Mouse (Mus musculus): ENCODE measurements at regions not wholly inside any gene's neighbourhood (a gene's known extent, or its start where the extent isn't known, plus 50 kb on each side); places are given as distances from the start of the nearest gene placed in this dataset.

DNA sequence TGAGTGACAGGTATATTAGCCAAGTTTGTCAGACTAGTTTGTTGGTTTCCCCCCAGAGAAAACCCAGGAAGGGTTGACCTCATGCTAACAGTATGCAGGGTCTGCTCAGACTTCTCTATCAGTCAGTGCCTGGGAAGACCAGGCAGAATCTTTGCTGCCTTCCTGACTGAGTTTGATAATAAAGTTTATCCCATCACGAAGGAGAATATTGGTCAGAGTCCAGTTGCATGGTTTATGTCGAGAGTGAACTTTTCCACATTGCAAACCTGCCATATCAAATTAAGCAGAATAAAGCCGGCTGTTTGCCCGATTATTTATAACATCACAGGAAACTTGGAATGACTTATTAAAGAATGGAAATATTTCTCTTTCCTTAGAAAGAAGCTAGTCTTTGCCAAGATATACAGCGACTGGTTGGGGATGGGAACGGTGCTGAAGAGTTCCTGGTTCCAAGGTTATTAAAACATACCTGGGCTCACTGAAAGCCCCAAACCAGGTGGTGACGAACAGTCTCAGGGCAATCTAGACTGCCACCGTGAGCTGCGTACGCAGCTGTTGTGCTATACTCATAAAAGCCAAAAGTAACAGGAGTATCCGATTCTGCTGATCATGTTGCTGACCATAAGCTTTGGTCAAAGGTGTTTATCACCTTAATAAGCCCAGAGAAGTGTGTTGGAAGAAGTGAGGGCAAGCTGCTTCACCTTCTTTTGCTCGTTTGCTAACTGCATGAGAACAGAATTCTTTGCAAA, 1536.7 kb upstream of the Flrt2 start:
- no peak for DNase-seq

DNA sequence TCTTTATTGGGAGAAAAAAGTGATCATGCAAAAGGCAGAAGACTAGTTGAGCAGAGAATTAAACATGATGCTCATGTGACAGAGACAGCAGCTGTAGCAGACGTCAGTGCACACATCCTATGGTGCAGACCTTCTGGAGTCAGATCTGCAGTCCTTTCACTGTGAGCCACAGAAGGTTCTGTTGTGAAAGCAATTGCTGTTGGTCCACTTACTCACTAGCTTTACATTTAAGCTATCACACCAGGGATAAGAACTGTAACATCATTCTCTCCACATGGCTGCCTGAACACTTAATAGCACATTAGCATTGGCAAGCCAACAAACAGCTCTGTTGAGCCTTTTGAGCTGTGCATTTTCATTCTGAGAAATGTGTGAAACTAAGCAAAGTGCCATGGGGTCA, 1509.7 kb upstream of the Flrt2 start:
- peak; percentile 8 to 21 for DNase-seq

DNA sequence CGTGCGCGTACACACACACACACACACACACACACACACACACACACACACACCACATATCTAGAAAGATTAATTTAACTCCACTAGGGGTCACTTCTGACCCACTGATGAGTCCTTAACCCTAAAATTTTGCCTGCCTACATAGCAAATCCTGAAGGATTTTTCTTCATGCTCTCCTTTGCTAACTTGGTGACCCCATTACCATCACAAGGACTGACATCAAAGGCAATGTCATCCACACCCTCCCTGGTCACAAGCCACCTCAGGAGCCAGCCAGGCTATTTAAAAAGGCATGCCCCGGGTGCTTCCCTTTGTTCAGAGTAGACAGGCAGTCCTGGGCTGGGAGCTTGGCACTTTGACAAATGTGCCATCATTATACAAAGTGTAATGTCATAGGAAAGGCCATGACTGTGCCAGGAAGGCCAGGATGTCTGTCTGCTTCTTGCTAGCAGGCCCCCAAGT, 1501.4 kb upstream of the Flrt2 start:
- DNase-seq, result peak; percentile 55 to 57

DNA sequence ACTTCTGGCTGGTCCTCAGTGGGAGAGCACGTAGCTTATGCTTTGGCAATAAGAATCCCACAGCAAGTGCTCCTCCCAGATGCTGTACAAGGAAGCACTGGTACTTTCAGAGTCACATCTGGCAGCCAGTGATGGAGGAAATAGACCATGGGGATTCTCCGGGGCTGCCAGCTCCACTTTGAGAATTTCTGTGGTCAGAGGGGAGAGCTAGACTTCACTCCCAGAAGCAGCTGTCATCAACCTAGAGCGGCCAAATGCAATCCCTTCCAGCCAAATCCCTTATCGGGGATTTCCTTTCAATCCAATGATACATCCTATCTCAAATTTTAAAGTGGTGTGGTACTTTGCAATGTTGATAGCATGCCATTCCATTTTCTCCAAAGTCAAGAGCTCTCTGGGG, 1474.1 kb upstream of the Flrt2 start:
- DNase-seq, result peak; percentile 3 to 8

DNA sequence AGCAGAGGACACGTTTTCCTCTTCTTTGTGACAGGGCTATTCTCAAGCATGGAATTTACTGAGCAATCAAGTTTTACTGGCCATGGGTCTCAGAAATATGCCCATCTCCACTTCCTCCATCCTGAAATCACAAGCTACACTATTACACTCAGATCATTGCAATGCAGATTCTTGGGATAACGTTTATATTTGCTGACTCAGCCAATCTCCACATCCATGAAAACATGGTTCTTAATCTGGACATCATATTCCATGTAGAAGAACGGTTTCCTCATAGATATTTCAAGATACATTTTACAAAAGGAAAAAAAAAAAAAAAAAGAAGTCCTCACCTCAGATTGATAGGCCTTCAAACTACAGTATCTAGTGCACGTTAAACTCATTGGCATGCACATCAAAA, 1462.1 kb upstream of the Flrt2 start:
- no peak for DNase-seq

- no peak for DNase-seq
Measured at GRCm38 (mm10) chr12:94245366-94245765, 1446.7 kb upstream of the Flrt2 start.

DNA sequence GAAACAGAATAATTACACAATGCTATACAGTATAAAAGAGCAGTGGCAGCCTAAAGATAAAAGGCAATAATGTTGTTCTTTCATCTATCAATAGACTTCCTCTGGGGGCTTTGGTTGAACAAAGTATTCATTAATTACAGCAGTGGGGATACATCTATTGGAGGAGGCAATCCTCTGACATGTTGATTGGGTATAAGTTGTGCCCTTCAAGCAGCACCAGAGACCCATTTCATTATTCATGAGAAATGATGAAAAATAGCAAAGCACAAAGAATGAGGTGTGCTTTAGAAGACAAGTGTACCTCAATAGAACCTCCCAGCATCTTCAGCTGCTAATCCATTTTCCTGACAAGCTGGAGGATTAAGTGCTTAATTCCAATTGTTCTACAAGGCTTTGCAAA, 1444.7 kb upstream of the Flrt2 start:
- DNase-seq, result no peak

DNA sequence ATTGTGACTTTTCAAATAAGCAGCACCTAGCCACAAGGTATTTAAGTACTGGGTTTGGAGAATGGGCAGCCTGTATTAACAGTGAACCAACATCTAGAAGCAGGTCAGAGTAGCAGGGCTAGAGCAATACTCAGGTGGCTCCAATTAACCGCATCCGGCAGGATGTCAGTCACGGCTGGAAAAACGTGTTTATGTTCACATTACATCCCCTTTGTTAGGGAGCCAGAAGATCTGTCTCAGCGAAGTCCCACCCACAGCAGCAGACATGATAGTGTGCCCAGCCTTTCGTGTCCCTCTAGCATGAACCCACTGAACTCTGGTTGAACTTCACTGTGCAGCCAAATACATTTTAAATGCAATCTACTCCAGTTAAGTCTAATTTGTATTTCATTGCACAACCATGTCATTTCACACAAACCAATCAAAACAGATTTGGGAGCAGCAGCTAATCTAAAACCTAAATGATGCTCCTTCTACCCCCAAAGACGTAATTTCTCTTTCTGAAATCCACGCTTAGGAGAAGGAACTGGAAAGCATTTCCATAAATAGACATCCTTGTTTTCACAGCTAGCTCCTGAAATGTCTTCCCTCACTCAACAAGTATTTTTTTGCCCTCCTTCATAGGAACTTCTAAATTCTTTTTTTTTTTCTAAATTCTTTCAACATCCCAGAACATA, 1438.9 kb upstream of the Flrt2 start:
- DNase-seq, result no peak

DNA sequence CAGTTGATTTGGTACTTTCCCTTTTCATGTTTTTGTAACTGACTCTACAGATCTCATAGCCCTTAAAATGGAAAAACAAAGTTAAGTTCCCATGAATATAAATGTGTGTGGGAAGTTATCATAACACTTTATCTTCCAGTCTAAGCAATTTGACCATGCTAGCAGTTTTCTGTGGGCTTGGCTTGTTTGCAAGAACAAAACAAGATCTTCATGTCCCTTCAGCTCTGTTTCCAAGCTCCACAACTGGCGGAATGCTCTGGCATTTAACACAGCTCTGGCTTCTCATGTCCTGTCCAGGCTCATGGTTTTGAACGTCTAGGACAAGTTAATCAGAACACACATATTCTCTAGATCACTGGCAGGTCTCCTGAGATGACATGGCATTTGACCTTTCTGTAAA, 1411.1 kb upstream of the Flrt2 start:
- DNase-seq, result no peak

- DNase-seq, result no peak
Measured at GRCm38 (mm10) chr12:94282931-94283330, 1409.1 kb upstream of the Flrt2 start.

DNA sequence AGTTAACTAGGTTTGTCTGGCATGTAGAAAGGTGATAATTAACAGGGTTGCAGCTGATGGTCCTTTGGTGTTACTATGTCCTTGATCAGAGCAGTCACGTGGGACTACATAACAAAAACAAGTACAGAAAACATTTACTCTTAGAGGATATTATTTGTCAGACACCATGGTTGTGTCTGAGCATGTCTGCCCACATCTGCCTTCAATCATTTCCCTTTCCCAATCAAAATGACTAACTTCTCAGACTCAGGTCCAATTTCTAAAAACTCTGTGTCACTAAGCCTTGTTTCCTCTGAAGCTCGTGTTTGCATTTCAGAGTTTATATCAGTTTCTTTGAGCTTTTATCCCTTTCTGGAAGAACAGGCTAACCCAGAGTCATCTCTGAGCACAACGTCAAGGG, 1408.5 kb upstream of the Flrt2 start:
- no peak for DNase-seq

- no peak for DNase-seq
Measured at GRCm38 (mm10) chr12:94297864-94298263, 1394.2 kb upstream of the Flrt2 start.

DNA sequence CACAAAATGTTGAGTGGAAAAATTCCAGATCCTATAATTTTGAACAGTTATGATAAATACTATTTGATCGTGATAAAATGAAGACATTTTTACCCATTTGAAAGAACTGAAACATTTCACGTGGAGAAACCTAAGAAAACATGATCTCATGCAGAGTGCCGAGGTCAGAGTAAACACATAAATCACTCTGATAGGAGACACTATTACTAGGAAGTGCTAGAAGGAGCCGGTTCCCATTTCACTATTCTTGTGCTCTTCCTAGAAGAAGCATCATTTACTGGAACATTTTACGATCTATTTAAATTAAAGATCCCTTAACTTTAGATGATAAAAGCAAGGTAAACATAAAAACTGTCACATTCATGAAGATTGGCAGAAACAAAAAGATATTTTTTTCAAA, 1359.7 kb upstream of the Flrt2 start:
- no peak for DNase-seq

DNA sequence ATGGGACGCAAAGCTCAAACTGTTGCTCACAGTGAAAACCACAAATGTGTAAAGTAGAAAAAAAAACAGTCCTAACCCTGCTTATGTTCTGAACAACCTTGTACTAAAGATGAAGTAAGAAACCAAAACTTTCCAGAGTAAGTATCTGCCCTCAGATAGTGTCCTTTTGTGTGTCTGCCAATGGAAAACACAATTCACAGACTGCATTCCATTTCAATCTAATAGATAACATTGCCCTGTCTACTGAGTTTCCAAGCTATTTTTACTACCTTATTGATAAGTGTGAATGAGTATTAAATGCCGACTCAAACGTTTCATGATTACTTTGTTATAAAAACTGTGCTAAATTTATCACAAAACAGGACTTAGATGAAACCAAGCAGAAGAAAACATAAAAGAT, 1357.4 kb upstream of the Flrt2 start:
- DNase-seq, result no peak

DNA sequence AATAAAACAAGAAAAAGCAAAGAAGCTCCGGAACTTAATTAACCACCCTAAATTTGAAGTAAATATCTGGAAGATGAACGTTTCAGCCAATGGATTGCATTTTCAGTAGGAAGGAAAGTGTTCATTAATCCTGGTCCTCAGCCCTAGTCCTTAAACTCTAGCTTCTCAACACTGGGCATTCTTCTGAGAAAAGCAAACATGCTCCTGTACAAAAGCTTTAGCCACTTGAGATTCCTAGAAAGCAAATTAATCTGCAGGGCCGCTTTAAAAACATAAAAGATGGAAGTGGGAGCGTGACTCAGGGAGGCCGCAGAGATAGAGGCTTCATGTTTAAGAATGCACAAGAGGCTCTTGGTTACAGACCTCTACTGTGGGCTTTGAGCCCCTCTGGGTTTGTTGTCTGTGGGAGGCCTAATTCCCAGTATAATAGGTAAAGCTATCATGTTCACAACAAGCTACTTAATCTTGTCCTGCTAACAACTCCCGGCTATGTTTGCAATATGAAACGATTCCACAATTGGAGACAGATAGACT, 1342.3 kb upstream of the Flrt2 start:
- DNase-seq, result no peak

DNA sequence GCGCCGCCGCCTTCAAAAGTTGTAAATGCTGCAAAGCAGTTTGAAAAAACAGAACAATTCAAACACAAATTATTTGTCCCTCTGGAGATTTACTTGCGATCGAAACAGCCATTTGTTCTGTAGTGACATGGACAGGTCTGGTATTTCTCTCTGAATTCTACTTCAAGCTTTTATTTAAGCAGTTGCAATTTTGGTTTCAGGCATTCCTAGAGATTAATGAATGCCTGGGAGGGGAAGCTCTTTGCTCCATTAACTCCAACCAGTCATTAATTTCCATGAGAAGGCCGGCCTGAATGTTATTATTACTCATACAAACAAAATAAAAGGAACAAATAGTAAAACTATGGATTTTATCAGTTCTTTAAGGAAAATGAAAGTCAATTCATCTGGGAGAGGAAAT, 1327.8 kb upstream of the Flrt2 start:
- DNase-seq, result no peak

- DNase-seq, result peak in 1 of 2 experiments; percentile 3
Measured at GRCm38 (mm10) chr12:94399991-94400390, 1292.0 kb upstream of the Flrt2 start.

DNA sequence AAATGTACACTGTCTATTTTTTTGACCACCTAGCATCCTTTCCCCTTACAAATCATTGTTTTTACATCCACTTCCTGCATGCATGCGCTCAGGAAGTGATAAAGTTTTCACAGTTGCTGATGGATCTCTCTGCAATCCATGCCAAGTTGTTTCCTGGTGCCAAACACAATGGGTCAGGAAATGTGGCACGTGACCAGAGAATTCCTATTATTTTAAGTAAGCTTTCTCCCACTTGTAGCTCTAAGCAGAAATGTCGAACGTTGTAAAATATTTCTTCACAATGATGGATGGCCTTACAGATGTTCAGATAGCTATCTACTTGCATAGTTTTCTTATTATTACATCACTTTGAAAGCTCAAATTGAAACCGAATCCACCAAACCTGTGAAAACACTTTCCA, 1271.1 kb upstream of the Flrt2 start:
- peak in 1 of 2 experiments; percentile 3 for DNase-seq

- DNase-seq, result no peak
Measured at GRCm38 (mm10) chr12:94421743-94422142, 1270.3 kb upstream of the Flrt2 start.

- DNase-seq, result no peak
Measured at GRCm38 (mm10) chr12:94424340-94424981, 1267.6 kb upstream of the Flrt2 start.

DNA sequence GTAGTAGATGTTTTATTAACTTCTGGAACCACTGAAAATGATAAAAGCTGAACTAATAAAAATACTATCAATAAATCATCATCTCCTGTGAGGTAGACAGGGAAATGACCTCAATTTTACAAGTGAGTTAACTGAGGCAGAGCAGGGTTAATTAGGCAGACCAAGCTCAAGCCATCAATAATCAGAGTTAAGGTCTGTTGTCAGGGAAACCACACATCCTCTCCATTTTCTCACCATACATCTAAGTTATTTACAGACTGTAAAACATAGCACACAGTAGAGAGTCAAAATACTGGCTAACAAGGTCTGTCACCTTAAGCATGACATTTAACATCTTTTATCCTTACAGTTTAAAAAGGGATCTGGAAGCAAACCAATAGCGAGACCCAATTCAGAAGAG, 1242.5 kb upstream of the Flrt2 start:
- no peak for DNase-seq

- no peak for DNase-seq
Measured at GRCm38 (mm10) chr12:94468027-94468426, 1224.0 kb upstream of the Flrt2 start.

DNA sequence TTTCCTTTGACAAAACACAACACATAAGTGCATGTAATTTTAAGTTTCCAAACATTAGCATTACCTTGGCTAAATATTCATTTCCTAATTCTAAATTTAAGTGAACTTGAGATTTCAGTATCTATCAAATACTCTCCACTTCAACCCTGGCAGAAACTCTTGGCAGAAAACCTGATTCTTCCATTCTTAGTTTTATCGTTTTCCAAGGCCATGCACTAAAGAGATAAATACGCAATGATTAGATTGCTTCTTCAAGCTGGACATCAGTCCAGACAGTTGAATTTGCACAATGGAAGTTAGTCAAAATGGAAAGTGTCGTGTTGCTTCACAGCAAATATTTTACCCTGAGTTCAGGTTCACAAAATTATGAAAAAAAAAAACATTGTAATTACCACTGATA, 1223.4 kb upstream of the Flrt2 start:
- no peak for DNase-seq

- DNase-seq, result no peak
Measured at GRCm38 (mm10) chr12:94469850-94470249, 1222.2 kb upstream of the Flrt2 start.

Data from cerebellum, postnatal 10 days (tissue).